Mouse (Mus musculus) T-helper 1 cell (primary cell): Measurements from ENCODE around the gene Epb41l4b.

Experiments used
- in situ Hi-C: fragments of 300-600 bp; cut with MboI, MseI; formaldehyde crosslinking; loops from one replicate; pipeline ENCODE4 v1.15.1; 2025; ENCODE audit warnings: high pct_unique_total_duplicates

Epb41l4b gene

GRCm38 (mm10) chr4:57153068-57153835, 10.0 kb upstream of the Epb41l4b start:
- in situ Hi-C loops: no loop called here

- in situ Hi-C loops: no loop called here
Measured at GRCm38 (mm10) chr4:57148182-57148581, 4.9 kb upstream of the Epb41l4b start.

GRCm38 (mm10) chr4:57142374-57143025, 737 bp downstream of the Epb41l4b start:
- in situ Hi-C loops: no loop called here

GRCm38 (mm10) chr4:57141908-57142361, 1.3 kb downstream of the Epb41l4b start:
- in situ Hi-C loops: no loop called here

- in situ Hi-C loops: no loop called here
Measured at GRCm38 (mm10) chr4:57140992-57141717, 2.1 kb downstream of the Epb41l4b start.

- in situ Hi-C loops: no loop called here
Measured at GRCm38 (mm10) chr4:57140200-57140799, 2.9 kb downstream of the Epb41l4b start.

GRCm38 (mm10) chr4:57139433-57139832, 3.8 kb downstream of the Epb41l4b start:
- in situ Hi-C loops: loop anchor here (5.0 kb wide), 1 partner anchor 122 kb away; no protein-coding TSS in a partner anchor

- in situ Hi-C loops: loop anchor here (5.0 kb wide), 1 partner anchor 121 kb away; no protein-coding TSS in a partner anchor
Measured at GRCm38 (mm10) chr4:57138093-57138440, 5.2 kb downstream of the Epb41l4b start.

- in situ Hi-C loops: loop anchor here (5.0 kb wide), 1 partner anchor 120 kb away; no protein-coding TSS in a partner anchor
Measured at GRCm38 (mm10) chr4:57137371-57138092, 5.7 kb downstream of the Epb41l4b start.

GRCm38 (mm10) chr4:57135431-57135830, 7.8 kb downstream of the Epb41l4b start:
- in situ Hi-C loops: loop anchor here (5.0 kb wide), 1 partner anchor 118 kb away; no protein-coding TSS in a partner anchor

GRCm38 (mm10) chr4:57134554-57134953, 8.7 kb downstream of the Epb41l4b start:
- in situ Hi-C loops: no loop called here

GRCm38 (mm10) chr4:57131839-57132238, 11.4 kb downstream of the Epb41l4b start:
- in situ Hi-C loops: no loop called here

GRCm38 (mm10) chr4:57129718-57130515, 13.3 kb downstream of the Epb41l4b start:
- in situ Hi-C loops: no loop called here

- in situ Hi-C loops: no loop called here
Measured at GRCm38 (mm10) chr4:57123003-57123402, 20.2 kb downstream of the Epb41l4b start.

GRCm38 (mm10) chr4:57122166-57122565, 21.1 kb downstream of the Epb41l4b start:
- in situ Hi-C loops: no loop called here

GRCm38 (mm10) chr4:57120563-57120962, 22.7 kb downstream of the Epb41l4b start:
- in situ Hi-C loops: no loop called here

- in situ Hi-C loops: no loop called here
Measured at GRCm38 (mm10) chr4:57119976-57120375, 23.3 kb downstream of the Epb41l4b start.

- in situ Hi-C loops: no loop called here
Measured at GRCm38 (mm10) chr4:57118883-57119282, 24.4 kb downstream of the Epb41l4b start.

GRCm38 (mm10) chr4:57116278-57116677, 27.0 kb downstream of the Epb41l4b start:
- in situ Hi-C loops: no loop called here
